Mouse (Mus musculus): Measurements from ENCODE around the gene Aar2. TPM values are rescaled to one million over a fixed set of nuclear protein-coding genes. Genes with fewer than 3 reads are reported as not detected.

Aar2 gene
- polyA plus RNA-seq, 1 experiment from 2014 or later = 47.9 TPM

GRCm38 (mm10) chr2:156576850-156577587 is 29.6 kb downstream of the Aar2 start:
- Histone ChIP-seq H3K36me3 (replicated peaks) (no peaks in the 10 kb centered on the region), H3K27me3 (replicated peaks) (no peaks in the 10 kb centered on the region), H3K4me1 (no peaks in the 10 kb centered on the region), H3K9me3 (no peaks in the 10 kb centered on the region), H3K4me3 (no peak overlapping the region), H3K4me2 (no peak overlapping the region), H3K9ac (no peak overlapping the region), H3K27ac (no peak overlapping the region)
- ATAC-seq (replicated peaks) = no peak
- 85% methylated on average over 7 of the region's 7 CpGs for WGBS

- H3K9me3 ChIP-seq = no peaks in the 10 kb centered on the region
- no peak overlapping the region for H3K4me2 ChIP-seq
- H3K4me1 ChIP-seq = peaks cover 13% of the 10 kb centered on the region
- H3K36me3 ChIP-seq (replicated peaks) = no peaks in the 10 kb centered on the region
- 80% methylated on average over 5 of the region's 5 CpGs for WGBS
- no peak for ATAC-seq (replicated peaks)
- no peak overlapping the region for H3K27ac ChIP-seq
- no peak overlapping the region for H3K4me3 ChIP-seq
- no peak overlapping the region for H3K9ac ChIP-seq
- H3K27me3 ChIP-seq (replicated peaks) = no peaks in the 10 kb centered on the region
Measured at GRCm38 (mm10) chr2:156580507-156580906, 33.1 kb downstream of the Aar2 start.

GRCm38 (mm10) chr2:156581244-156581643 is 33.9 kb downstream of the Aar2 start:
- no peaks in the 10 kb centered on the region for H3K27me3 ChIP-seq (replicated peaks)
- no peak overlapping the region for H3K9ac ChIP-seq
- no peaks in the 10 kb centered on the region for H3K9me3 ChIP-seq
- H3K4me1 ChIP-seq = peaks cover 15% of the 10 kb centered on the region
- H3K4me2 ChIP-seq = no peak overlapping the region
- no peak overlapping the region for H3K4me3 ChIP-seq
- H3K36me3 ChIP-seq (replicated peaks) = no peaks in the 10 kb centered on the region
- WGBS = 49% methylated on average over 10 of the region's 10 CpGs
- no peak overlapping the region for H3K27ac ChIP-seq
- no peak for ATAC-seq (replicated peaks)

GRCm38 (mm10) chr2:156582887-156583286 is 35.5 kb downstream of the Aar2 start:
- Histone ChIP-seq H3K4me1 (peaks cover 15% of the 10 kb centered on the region), H3K4me3 (no peak overlapping the region)
- 93% methylated on average over 10 of the region's 10 CpGs for WGBS

GRCm38 (mm10) chr2:156584154-156584796 is 36.9 kb downstream of the Aar2 start:
- WGBS = 61% methylated on average over 11 of the region's 11 CpGs
- H3K4me1 ChIP-seq = peaks cover 15% of the 10 kb centered on the region
- no peaks in the 10 kb centered on the region for H3K36me3 ChIP-seq (replicated peaks)
- H3K9me3 ChIP-seq = no peaks in the 10 kb centered on the region
- peak overlapping the region; percentile 36 for H3K4me2 ChIP-seq
- H3K4me3 ChIP-seq = no peak overlapping the region
- no peak overlapping the region for H3K9ac ChIP-seq
- H3K27me3 ChIP-seq (replicated peaks) = no peaks in the 10 kb centered on the region
- H3K27ac ChIP-seq = 0 out of 2 replicates have a peak overlapping the region, but pooled peaks have one; percentile 28
- ATAC-seq (replicated peaks) = peak; percentile 38; the same call in 1 of the 2 replicates

More at GRCm38 (mm10) chr2:156582887-156583286, 35.5 kb downstream of the Aar2 start:
- no peak overlapping the region for H3K27ac ChIP-seq
- H3K9me3 ChIP-seq = no peaks in the 10 kb centered on the region
- ATAC-seq (replicated peaks) = no peak
- H3K27me3 ChIP-seq (replicated peaks) = no peaks in the 10 kb centered on the region
- no peaks in the 10 kb centered on the region for H3K36me3 ChIP-seq (replicated peaks)
- no peak overlapping the region for H3K9ac ChIP-seq
- no peak overlapping the region for H3K4me2 ChIP-seq

GRCm38 (mm10) chr2:156584797-156585471 is 37.5 kb downstream of the Aar2 start:
- Histone ChIP-seq H3K4me1 (peaks cover 15% of the 10 kb centered on the region), H3K9ac (peak overlapping the region; percentile 6; the same call in 1 of the 2 replicates), H3K27ac (peak overlapping the region; percentile 28; the same call in 1 of the 2 replicates), H3K4me2 (peak overlapping the region; percentile 36), H3K36me3 (replicated peaks) (no peaks in the 10 kb centered on the region), H3K4me3 (no peak overlapping the region), H3K27me3 (replicated peaks) (no peaks in the 10 kb centered on the region), H3K9me3 (no peaks in the 10 kb centered on the region)
- 18% methylated on average over 14 of the region's 14 CpGs for WGBS
- peak; percentile 74 for ATAC-seq (replicated peaks)

GRCm38 (mm10) chr2:156589481-156589880 is 42.1 kb downstream of the Aar2 start:
- ATAC-seq (replicated peaks) = no peak
- 91% methylated on average over 9 of the region's 9 CpGs for WGBS
- Histone ChIP-seq H3K4me3 (no peak overlapping the region), H3K4me2 (no peak overlapping the region), H3K27ac (no peak overlapping the region), H3K36me3 (replicated peaks) (no peaks in the 10 kb centered on the region), H3K9ac (no peak overlapping the region), H3K4me1 (peaks cover 13% of the 10 kb centered on the region), H3K9me3 (no peaks in the 10 kb centered on the region), H3K27me3 (replicated peaks) (no peaks in the 10 kb centered on the region)

- Histone ChIP-seq H3K4me1 (no peaks in the 10 kb centered on the region), H3K9ac (no peak overlapping the region), H3K4me3 (no peak overlapping the region), H3K36me3 (replicated peaks) (no peaks in the 10 kb centered on the region), H3K9me3 (no peaks in the 10 kb centered on the region), H3K27ac (no peak overlapping the region), H3K4me2 (no peak overlapping the region), H3K27me3 (replicated peaks) (no peaks in the 10 kb centered on the region)
- 77% methylated on average over 15 of the region's 15 CpGs for WGBS
- ATAC-seq (replicated peaks) = no peak
Measured at GRCm38 (mm10) chr2:156594987-156595490, 47.7 kb downstream of the Aar2 start.

GRCm38 (mm10) chr2:156602581-156602980 is 55.2 kb downstream of the Aar2 start:
- H3K9me3 ChIP-seq = no peaks in the 10 kb centered on the region
- no peak overlapping the region for H3K4me3 ChIP-seq
- no peaks in the 10 kb centered on the region for H3K4me1 ChIP-seq
- H3K27me3 ChIP-seq (replicated peaks) = no peaks in the 10 kb centered on the region
- WGBS = 80% methylated on average over 7 of the region's 7 CpGs
- H3K4me2 ChIP-seq = no peak overlapping the region
- H3K9ac ChIP-seq = no peak overlapping the region
- ATAC-seq (replicated peaks) = no peak
- no peaks in the 10 kb centered on the region for H3K36me3 ChIP-seq (replicated peaks)
- no peak overlapping the region for H3K27ac ChIP-seq

- 80% methylated on average over 9 of the region's 9 CpGs for WGBS
- Histone ChIP-seq H3K4me1 (no peaks in the 10 kb centered on the region), H3K9me3 (no peaks in the 10 kb centered on the region), H3K27me3 (replicated peaks) (no peaks in the 10 kb centered on the region), H3K36me3 (replicated peaks) (no peaks in the 10 kb centered on the region), H3K4me3 (no peak overlapping the region), H3K4me2 (no peak overlapping the region), H3K27ac (no peak overlapping the region), H3K9ac (no peak overlapping the region)
- ATAC-seq (replicated peaks) = no peak
Measured at GRCm38 (mm10) chr2:156603671-156604070, 56.3 kb downstream of the Aar2 start.

- no peak for ATAC-seq (replicated peaks)
- Histone ChIP-seq H3K27me3 (replicated peaks) (no peaks in the 10 kb centered on the region), H3K9ac (no peak overlapping the region), H3K36me3 (replicated peaks) (no peaks in the 10 kb centered on the region), H3K9me3 (no peaks in the 10 kb centered on the region), H3K27ac (no peak overlapping the region), H3K4me3 (no peak overlapping the region), H3K4me1 (no peaks in the 10 kb centered on the region), H3K4me2 (no peak overlapping the region)
- WGBS = 51% methylated on average over 3 of the region's 3 CpGs
Measured at GRCm38 (mm10) chr2:156605144-156605543, 57.8 kb downstream of the Aar2 start.

- 76% methylated on average over 5 of the region's 5 CpGs for WGBS
- no peak overlapping the region for H3K9ac ChIP-seq
- no peaks in the 10 kb centered on the region for H3K4me1 ChIP-seq
- no peak for ATAC-seq (replicated peaks)
- H3K27me3 ChIP-seq (replicated peaks) = no peaks in the 10 kb centered on the region
- no peak overlapping the region for H3K4me2 ChIP-seq
- H3K27ac ChIP-seq = no peak overlapping the region
- H3K36me3 ChIP-seq (replicated peaks) = no peaks in the 10 kb centered on the region
- H3K9me3 ChIP-seq = no peaks in the 10 kb centered on the region
- H3K4me3 ChIP-seq = no peak overlapping the region
Measured at GRCm38 (mm10) chr2:156605971-156606370, 58.6 kb downstream of the Aar2 start.
